Mouse (Mus musculus) thymus, postnatal 14 days (tissue): ENCODE measurements at regions not wholly inside any gene's neighbourhood (a gene's known extent, or its start where the extent isn't known, plus 50 kb on each side); places are given as distances from the start of the nearest gene placed in this dataset.

Source experiments
- DNase-seq: peaks from one replicate; pipeline ENCODE4 v3.0.0; 2021

- DNase-seq, result no peak
Measured at GRCm38 (mm10) chr12:79905828-79906737, 206.7 kb downstream of the Zfp36l1 start.

GRCm38 (mm10) chr12:79904913-79905549 is 207.8 kb downstream of the Zfp36l1 start:
- DNase-seq, result no peak

GRCm38 (mm10) chr12:79902761-79903160 is 210.1 kb downstream of the Zfp36l1 start:
- no peak for DNase-seq

GRCm38 (mm10) chr12:79902163-79902562 is 210.7 kb downstream of the Zfp36l1 start:
- DNase-seq, result no peak

- DNase-seq, result peak; percentile 12
Measured at GRCm38 (mm10) chr12:79898198-79898930, 214.4 kb downstream of the Zfp36l1 start.

- DNase-seq, result no peak
Measured at GRCm38 (mm10) chr12:79895975-79896374, 216.8 kb downstream of the Zfp36l1 start.

GRCm38 (mm10) chr12:79895324-79895723 is 217.5 kb downstream of the Zfp36l1 start:
- DNase-seq, result no peak

GRCm38 (mm10) chr12:79892871-79893270 is 219.9 kb downstream of the Zfp36l1 start:
- no peak for DNase-seq

- DNase-seq, result no peak
Measured at GRCm38 (mm10) chr12:79891942-79892341, 220.9 kb downstream of the Zfp36l1 start.

GRCm38 (mm10) chr12:79890887-79891286 is 221.9 kb downstream of the Zfp36l1 start:
- DNase-seq, result no peak

GRCm38 (mm10) chr12:79890291-79890690 is 222.5 kb downstream of the Zfp36l1 start:
- DNase-seq, result no peak

GRCm38 (mm10) chr12:79888812-79889211 is 224.0 kb downstream of the Zfp36l1 start:
- DNase-seq, result no peak

GRCm38 (mm10) chr12:79888086-79888485 is 224.7 kb downstream of the Zfp36l1 start:
- no peak for DNase-seq

GRCm38 (mm10) chr12:79887225-79887886 is 225.5 kb downstream of the Zfp36l1 start:
- no peak for DNase-seq

GRCm38 (mm10) chr12:79886494-79886893 is 226.3 kb downstream of the Zfp36l1 start:
- DNase-seq, result no peak

GRCm38 (mm10) chr12:79885286-79885685 is 227.5 kb downstream of the Zfp36l1 start:
- no peak for DNase-seq

GRCm38 (mm10) chr12:79883651-79884050 is 229.2 kb downstream of the Zfp36l1 start:
- no peak for DNase-seq

GRCm38 (mm10) chr12:79880751-79881261 is 232.0 kb downstream of the Zfp36l1 start:
- no peak for DNase-seq

GRCm38 (mm10) chr12:79880346-79880745 is 232.5 kb downstream of the Zfp36l1 start:
- no peak for DNase-seq

- DNase-seq, result no peak
Measured at GRCm38 (mm10) chr12:79879918-79880273, 232.9 kb downstream of the Zfp36l1 start.

- DNase-seq, result no peak
Measured at GRCm38 (mm10) chr12:79879093-79879917, 233.5 kb downstream of the Zfp36l1 start.

- DNase-seq, result no peak
Measured at GRCm38 (mm10) chr12:79878766-79879092, 234.1 kb downstream of the Zfp36l1 start.
